Mouse (Mus musculus) 3T3-L1 (cell line): ENCODE results near the gene Sap30bp.
A peak's percentile ranks its signal among the peaks of the same experiment; 100 is the strongest.

ENCODE experiments used
- DNase-seq: peaks from one replicate; pipeline ENCODE4 v3.0.0-alpha.2; 2015; ENCODE audit warnings: low read depth, low spot score

Gene Sap30bp

GRCm38 (mm10) chr11:115904956-115905790 is 27.9 kb upstream of the Sap30bp start:
- DNase-seq: no peak

GRCm38 (mm10) chr11:115906116-115906515 is 27.0 kb upstream of the Sap30bp start:
- DNase-seq: no peak

GRCm38 (mm10) chr11:115906521-115906920 is 26.6 kb upstream of the Sap30bp start:
- no peak for DNase-seq

- DNase-seq: no peak
Measured at GRCm38 (mm10) chr11:115911134-115911561, 21.9 kb upstream of the Sap30bp start.

GRCm38 (mm10) chr11:115911632-115912376 is 21.3 kb upstream of the Sap30bp start, which contains the start of gene Smim6:
TSS of gene Smim6 (plus strand) at chr11:115912017.
- DNase-seq: no peak

GRCm38 (mm10) chr11:115916579-115916978 is 16.5 kb upstream of the Sap30bp start:
- DNase-seq: no peak

- DNase-seq: no peak
Measured at GRCm38 (mm10) chr11:115918637-115919036, 14.4 kb upstream of the Sap30bp start.

GRCm38 (mm10) chr11:115919073-115919472 is 14.0 kb upstream of the Sap30bp start:
- no peak for DNase-seq

- peak; percentile 78 for DNase-seq
Measured at GRCm38 (mm10) chr11:115920110-115920818, 12.8 kb upstream of the Sap30bp start.

GRCm38 (mm10) chr11:115921986-115922385 is 11.1 kb upstream of the Sap30bp start:
- no peak for DNase-seq

- no peak for DNase-seq
Measured at GRCm38 (mm10) chr11:115929031-115929430, 4.1 kb upstream of the Sap30bp start.

- no peak for DNase-seq
Measured at GRCm38 (mm10) chr11:115929818-115930217, 3.3 kb upstream of the Sap30bp start.

GRCm38 (mm10) chr11:115931235-115931634 is 1.8 kb upstream of the Sap30bp start:
- no peak for DNase-seq

GRCm38 (mm10) chr11:115933747-115934110 is 647 bp downstream of the Sap30bp start:
- no peak for DNase-seq

GRCm38 (mm10) chr11:115939690-115940329 is 6.7 kb downstream of the Sap30bp start:
- peak; percentile 87 for DNase-seq

- DNase-seq: no peak
Measured at GRCm38 (mm10) chr11:115941980-115942379, 8.9 kb downstream of the Sap30bp start.

- no peak for DNase-seq
Measured at GRCm38 (mm10) chr11:115945247-115945646, 12.2 kb downstream of the Sap30bp start.

GRCm38 (mm10) chr11:115946221-115946828 is 13.2 kb downstream of the Sap30bp start:
- DNase-seq: no peak

GRCm38 (mm10) chr11:115948316-115948715 is 15.2 kb downstream of the Sap30bp start:
- peak; percentile 74 for DNase-seq

- no peak for DNase-seq
Measured at GRCm38 (mm10) chr11:115950719-115951118, 17.6 kb downstream of the Sap30bp start.

- DNase-seq: peak; percentile 89
Measured at GRCm38 (mm10) chr11:115954712-115955111, 21.6 kb downstream of the Sap30bp start.
